Mouse (Mus musculus) bone marrow, adult 2 months (tissue): ENCODE measurements around the gene Nucb1.

Experiments
- CTCF ChIP-seq: fragments of 200-500 bp; IDR thresholded peaks from 2 replicates; pipeline ENCODE4 v1.5.1; 2011; ENCODE audit warnings: low read length, control low read depth; ENCODE audit not compliant: control insufficient read depth, insufficient read depth
- POLR2A ChIP-seq: fragments of 200-500 bp; IDR thresholded peaks from 2 replicates; pipeline ENCODE4 v1.6.1; 2011; ENCODE audit warnings: low read depth, mild to moderate bottlenecking, control low read depth, low read length, borderline replicate concordance; ENCODE audit not compliant: control insufficient read depth

DNA sequence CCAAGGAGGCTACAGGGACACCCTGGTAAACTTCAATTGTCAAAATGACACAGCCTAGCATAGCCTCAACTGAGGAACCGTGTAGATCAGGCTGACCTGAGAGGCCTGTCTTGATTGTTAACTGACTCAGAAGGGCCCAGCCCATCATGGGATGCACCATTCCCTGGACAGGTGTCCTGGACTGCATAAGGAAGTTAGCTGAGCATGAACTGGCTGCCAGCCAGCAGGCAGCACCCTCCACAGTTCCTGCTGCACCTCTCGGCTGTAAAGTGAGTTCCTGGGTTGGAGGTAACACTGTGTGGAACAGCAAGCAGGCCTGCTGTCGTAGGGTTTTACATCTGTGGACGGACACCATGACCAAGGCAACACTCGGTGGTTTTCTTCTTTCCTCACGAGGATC is 2.6 kb downstream of the Nucb1 start:
- TF ChIP-seq POLR2A (no peak), CTCF (no peak)
